Mouse (Mus musculus) B cell, adult 2 months (primary cell): Measurements from ENCODE around the gene Cd207.
A peak's percentile ranks its signal among the peaks of the same experiment; 100 is the strongest.

Source experiments
- DNase-seq, 2 experiments: peaks; one replicate each; pipeline ENCODE4 v3.0.0; 2022

The Cd207 gene

GRCm38 (mm10) chr6:83677757-83678156, at the start of gene Cd207:
TSS of gene Cd207 (minus strand) at chr6:83677857.
- no peak for DNase-seq

DNA sequence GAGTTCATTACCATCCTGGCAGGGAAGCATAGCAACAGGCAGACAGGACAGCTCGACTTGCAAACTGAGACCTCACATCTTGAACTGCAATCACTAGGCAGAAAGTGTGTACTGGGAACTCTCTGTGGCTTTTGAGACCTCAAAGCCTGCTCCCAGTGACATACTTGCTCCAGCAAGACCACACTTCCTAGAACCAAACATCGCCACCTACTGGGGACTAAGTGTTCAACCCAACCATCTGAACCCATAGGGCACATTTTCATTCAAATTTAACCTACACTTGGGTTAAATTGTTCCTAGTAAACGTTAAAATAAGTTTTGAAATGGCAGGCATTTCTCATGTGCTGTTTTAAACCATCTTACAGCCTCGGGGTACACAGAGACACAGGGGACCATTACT, 49.5 kb upstream of the Cd207 start:
- DNase-seq: no peak

- DNase-seq: no peak
These were observed 44.9 kb upstream of the Cd207 start for GRCm38 (mm10) chr6:83722526-83722925.

DNA sequence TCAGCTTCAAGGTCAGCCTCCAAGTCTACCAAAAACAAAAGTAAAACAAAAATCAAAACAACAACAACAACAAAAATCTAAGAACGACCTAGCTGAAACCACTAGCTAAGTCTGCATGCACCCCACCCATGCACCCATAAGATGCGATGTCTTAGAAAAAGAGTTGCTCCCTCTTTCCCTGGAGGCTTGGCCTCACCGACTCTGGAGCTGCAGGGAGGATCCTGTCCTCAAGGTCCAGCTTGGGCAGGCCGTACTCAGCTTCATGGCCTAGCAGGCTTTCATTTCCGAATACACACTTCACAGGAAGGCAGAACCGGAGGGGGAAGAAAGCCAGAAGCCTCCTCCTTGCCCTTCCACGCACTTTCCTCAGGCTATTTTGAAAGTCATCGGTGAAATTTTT, 39.4 kb upstream of the Cd207 start:
- peak in 1 of 2 experiments; percentile 2 for DNase-seq

DNA sequence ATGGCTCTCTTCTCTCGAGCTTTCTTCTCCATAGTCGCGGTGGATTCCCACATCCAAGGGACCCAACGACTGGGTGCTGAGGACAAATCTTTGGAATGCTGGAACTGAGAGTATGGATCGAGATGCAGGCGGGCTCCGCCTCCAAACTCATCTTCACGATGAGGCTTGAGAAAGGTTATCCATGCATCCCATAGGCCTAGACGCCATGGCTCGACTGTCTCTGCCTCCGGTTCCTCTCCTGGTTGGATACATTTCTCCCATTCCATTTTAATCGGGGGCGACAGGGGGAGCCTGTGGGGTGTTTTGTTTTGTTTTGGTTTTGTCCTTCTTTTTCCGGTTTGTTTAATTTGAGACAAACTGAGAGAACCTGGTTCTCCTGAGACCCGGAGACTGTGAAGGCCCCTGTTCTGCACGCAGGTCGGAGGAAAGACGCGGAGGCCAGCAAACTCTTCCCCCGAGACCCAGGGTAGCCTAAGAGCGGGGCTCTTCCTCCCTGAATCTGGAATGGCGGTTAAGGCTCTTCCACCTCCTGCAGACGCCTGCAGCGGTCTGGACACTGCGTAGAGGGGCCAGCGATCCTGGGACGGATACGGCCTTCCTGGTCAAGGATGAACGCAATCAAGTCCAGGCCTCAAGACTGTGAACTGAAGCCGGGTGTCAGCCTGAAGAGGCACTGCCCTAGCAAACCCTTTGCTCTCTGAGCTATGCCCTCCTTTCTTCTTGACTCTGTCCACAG, 38.0 kb upstream of the Cd207 start:
- DNase-seq: peak in 1 of 2 experiments; percentile 15

- DNase-seq: peak in 1 of 2 experiments; percentile 21
These were observed 36.8 kb upstream of the Cd207 start for GRCm38 (mm10) chr6:83714221-83715123.

GRCm38 (mm10) chr6:83713271-83714136, 35.8 kb upstream of the Cd207 start:
- peak in 1 of 2 experiments; percentile 2 for DNase-seq

DNA sequence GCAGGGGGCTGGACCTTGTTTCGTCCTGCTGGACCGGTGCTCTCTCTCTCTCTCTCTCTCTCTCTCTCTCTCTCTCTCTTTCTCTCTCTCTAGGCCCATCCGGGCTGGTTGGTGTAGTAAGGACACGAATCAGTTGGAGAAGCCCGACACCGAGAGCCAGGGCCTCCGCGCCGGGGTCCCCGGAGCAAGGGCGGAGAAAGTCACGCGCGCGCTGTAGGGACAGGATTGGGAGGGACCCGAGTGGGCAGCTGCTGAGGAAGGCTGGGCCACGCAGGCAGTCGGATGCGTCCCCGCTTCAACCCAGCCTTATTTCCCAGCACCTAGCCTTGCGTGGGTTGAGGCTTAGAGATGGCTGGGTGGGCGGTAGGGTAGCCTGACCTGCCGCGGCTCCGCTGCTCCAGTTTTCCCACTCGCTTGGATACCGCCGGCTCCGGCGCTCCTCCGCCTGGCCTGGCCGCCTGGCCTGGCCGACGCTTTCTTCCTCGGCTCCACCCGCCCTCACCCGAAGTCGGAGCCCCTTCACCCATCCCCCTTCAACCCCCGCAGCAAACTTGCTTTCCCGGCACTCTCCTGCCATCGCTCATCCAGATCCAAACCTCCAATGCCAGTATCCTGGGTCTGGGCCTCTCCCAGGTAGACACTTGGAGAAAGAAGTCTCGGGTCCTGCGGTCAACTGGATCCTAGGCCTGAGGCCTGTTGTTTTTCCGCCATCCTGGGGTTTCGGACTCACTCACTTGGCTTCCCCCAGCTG, 34.2 kb upstream of the Cd207 start:
- peak in 1 of 2 experiments; percentile 13 for DNase-seq

DNA sequence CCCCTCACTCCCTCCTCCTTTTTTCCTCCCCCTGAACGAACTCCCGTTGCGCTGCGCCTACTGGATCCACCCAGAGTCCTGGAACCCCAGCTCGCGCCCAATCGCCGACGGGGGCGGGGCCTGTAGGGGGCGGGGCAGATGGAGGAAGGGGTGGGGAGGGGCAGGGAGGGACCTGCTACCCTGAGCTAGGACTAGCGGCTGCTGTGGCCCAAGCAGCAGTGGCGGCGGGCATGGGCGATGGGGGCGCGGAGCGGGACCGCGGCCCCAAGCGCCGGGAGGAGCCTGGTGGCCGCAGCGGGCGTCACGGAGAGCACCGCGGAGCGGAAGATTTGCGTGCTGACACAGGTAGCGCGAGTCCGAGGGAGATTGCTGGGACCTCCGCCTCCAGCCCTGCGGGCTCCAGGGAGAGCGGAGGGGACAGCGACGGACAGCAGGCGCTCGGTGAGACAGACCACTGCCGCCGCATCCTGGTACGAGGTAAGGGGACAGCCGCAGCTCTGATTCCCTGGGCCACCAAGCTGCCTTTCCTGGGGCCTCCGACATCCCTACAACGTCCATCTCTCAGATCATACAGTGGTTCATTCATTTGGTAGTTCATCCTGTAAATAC, 33.5 kb upstream of the Cd207 start, which contains the start of gene Vax2:
Vax2 (plus strand) TSS at position 198 of the 609 bp plus-strand sequence.
- peak; percentile 48 to 49 for DNase-seq

GRCm38 (mm10) chr6:83710361-83711066, 32.9 kb upstream of the Cd207 start:
- DNase-seq: peak in 1 of 2 experiments; percentile 17

GRCm38 (mm10) chr6:83707738-83708510, 30.3 kb upstream of the Cd207 start:
- peak in 1 of 2 experiments; percentile 4 for DNase-seq

DNA sequence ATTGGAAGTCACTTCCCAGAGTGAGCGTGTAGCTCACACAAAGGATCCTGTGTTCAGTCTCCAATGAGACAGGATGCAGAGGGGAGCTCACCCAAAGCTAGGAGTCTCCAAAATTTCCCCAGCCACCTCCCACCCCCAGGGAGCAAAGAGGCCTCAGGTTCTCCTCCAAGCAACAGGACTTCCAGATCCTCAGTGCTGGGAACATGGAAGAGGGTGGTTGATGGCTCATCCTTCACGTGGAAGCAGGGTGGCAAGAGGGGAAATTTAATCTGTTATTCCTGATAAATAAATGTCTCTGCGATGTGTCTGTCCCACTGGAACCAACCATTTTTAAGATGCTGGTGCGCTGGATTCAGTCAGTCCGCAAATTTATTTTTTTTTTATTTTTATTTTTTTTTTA, 27.0 kb upstream of the Cd207 start:
- no peak for DNase-seq

DNA sequence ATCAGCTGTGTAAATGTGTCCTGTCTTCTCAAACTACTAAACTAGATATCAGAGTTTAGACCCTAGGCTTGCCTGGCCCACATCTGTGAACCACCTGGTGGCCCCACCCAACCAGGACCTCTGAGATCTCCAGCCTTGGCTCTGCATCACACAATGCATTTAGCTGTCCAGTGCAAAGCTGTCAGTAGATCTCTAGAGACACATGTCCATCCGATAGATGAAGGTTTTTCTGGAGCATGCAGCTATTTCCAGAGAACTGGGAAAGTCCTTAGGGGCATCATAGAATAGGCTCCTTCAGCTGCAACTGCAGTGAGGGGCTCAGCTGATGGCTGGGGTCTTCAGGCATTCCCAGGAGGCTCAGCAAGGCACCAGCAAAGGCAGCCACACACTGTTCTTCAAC, 26.6 kb upstream of the Cd207 start:
- peak in 1 of 2 experiments; percentile 4 for DNase-seq

DNA sequence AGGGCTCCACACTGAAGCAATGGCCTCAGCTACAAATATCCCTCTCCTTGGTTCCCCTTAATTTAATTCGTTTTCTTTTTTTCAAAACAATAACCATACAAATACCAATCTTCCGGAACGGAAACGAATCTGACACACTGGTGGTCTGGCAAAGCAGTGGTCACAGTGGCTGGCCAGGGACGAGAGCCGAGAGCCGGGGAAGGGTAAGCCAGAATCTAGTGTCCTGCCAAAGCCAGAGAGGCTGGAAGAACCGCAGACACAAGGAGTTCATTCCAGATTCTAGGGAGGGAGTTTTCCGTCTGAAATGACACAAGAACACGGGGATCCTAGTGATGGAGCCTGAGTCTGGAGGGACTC, 26.0 kb upstream of the Cd207 start:
- no peak for DNase-seq

GRCm38 (mm10) chr6:83703000-83703721, 25.5 kb upstream of the Cd207 start:
- no peak for DNase-seq

- no peak for DNase-seq
These were observed 24.7 kb upstream of the Cd207 start for GRCm38 (mm10) chr6:83702146-83702999.

- DNase-seq: no peak
These were observed 23.3 kb upstream of the Cd207 start for GRCm38 (mm10) chr6:83701001-83701400.

GRCm38 (mm10) chr6:83699971-83700370, 22.3 kb upstream of the Cd207 start:
- no peak for DNase-seq
